Mouse (Mus musculus): ENCODE measurements around the gene Arhgef15.

- TF ChIP-seq POLR2A (IDR thresholded peaks at IDR 0.05; ENCODE audit: borderline replicate concordance, low read depth, low read length) (no peak), CTCF (IDR thresholded peaks at IDR 0.05; ENCODE audit: low read depth, low read length) (no peak)
These were observed 31.1 kb upstream of the Arhgef15 start for GRCm38 (mm10) chr11:68988341-68988740.
